Mouse (Mus musculus) leukemia stem cell, adult 10-12 weeks (primary cell): ENCODE measurements around the gene Ugcg. TPM values are rescaled to one million over a fixed set of nuclear protein-coding genes. Genes with fewer than 3 reads are reported as not detected.

ENCODE experiments used
- polyA plus RNA-seq: library from polyadenylated mRNA; stranded (reverse); fragments of >175 nt; gene quantifications from 2 replicates; pipeline ENCODE4 v1.2.3, GENCODE M21; 2012; ENCODE audit warnings: low replicate concordance

Gene Ugcg
- 46.7 and 48.1 TPM in 2 replicates for polyA plus RNA-seq

DNA sequence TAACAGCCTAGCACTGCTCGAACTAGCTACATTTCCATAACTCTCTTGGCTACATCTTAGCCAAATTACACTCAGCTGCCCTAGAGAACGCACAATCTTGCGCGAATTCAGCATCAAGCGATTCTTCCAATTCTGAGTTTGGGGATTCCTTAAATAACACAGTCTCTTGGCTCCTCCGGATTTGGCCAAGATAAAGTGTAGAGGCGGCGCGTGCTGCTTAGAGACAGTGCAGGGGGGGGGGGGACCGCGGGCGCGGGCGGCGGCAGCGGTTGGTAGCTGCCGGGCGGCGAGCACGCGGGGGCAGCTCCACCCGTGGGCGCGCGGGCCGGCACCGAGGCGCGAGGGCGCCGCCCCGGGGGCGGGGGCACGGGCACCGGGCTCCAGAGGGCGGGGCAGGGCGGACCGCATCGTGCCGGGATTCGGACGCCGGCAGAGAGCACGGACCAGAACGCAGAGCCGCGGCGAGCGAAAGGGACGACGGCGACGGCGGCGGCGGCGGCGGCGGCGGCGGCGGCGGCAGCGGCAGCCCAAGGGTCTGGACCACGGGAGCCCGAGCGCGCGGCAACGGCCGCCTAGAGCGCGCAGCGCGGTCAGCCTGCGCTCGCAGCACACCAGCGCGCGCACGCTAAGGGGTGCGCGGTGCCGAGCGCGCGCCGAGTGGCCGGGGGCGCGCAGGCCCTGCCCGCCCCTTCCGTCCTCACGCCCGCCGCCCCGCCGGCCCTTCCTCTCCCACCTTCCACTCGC, at the start of gene Ugcg:
Gene Ugcg (plus strand): TSS at position 456 of the 744 bp plus-strand sequence.

Other genes with a start within 250 kb of the Ugcg start
- gene Zkscan16, start 245.6 kb upstream of the Ugcg start, polyA plus RNA-seq, result not detected in 2 replicates
- gene Ptgr1, start 202.1 kb upstream of the Ugcg start, polyA plus RNA-seq, result 0.10 TPM in 1 of 2 replicates, not detected in the other
- 2.9 and 4.5 TPM in 2 replicates for gene Dnajc25, start 194.2 kb upstream of the Ugcg start, polyA plus RNA-seq
- gene Gm20503, start 186.0 kb upstream of the Ugcg start, polyA plus RNA-seq, result 2.9 and 4.6 TPM in 2 replicates
- 14.5 and 20.5 TPM in 2 replicates for gene Gng10, start 154.2 kb upstream of the Ugcg start, polyA plus RNA-seq
- gene AI481877, start 50.3 kb upstream of the Ugcg start, polyA plus RNA-seq, result not detected in 2 replicates
- gene Susd1, start 249.4 kb downstream of the Ugcg start, polyA plus RNA-seq, result 1.4 and 2.4 TPM in 2 replicates